Mouse (Mus musculus): ENCODE results near the gene B4galnt1.
"Not testable (repeated sequence)": the region's sequence is repeated elsewhere in the genome, so short reads cannot be mapped to it uniquely, and the experiment has no call there.

B4galnt1 gene

DNA sequence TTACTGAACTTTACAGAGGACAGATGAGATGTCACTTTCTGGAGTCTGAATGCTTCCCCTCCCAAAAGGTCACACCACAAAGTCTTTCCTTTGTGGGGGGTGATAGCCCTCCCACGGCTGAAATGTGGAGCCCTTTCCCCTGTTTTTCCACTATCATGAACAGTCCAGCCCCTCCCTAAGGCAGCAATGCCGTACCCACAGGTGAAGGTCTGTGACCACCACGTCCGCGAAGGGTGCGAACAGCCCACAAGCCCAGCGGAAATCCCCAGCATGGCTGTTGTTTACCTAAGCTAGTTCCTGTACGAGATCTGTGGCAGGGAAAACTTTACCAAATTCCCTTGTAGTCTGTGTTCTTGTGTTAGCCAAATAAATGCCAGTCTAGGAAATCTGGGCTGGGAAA lies 23.5 kb upstream of the B4galnt1 start:
- DNase-seq (ENCODE audit: low read depth, low spot score), result peak; percentile 84

DNA sequence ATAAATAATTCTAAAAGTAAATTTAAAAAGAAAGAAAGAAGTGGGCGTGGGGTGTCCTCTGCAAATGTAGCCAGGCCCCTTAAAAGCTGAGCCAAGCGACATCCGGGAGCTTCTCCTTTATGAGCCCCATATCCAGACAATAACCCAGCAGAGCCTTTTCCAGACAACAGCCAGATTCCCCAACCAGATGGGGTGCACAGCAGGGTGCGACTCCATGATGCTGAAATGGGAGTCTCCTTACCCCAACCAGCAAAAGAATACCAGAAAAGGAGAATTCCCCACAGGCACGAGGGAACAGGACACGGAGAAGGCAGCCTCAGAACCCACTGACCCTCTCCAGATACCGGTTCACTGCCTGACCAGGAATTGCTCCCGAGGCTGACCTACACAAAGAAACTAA lies 21.8 kb upstream of the B4galnt1 start:
- DNase-seq (ENCODE audit: low read depth, low spot score), result no peak

DNA sequence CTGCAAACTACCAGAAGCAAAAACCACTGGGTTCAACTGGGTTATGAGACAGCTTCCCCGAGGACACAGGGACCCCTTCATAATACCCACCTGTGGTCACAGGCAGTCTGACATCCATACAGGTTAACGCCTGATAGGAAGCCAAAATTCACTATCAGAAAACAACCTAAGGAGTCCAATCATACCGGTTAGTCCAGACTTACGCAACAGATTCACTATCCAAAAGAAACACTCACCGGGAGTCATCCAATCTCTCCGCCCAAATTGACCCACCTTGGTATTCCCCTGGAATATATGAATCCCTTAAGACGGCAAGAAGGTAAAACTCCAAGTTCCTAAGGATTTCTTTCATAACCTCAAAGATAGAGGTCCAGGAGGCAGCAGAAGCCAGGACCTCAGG lies 20.5 kb upstream of the B4galnt1 start:
- no peak for DNase-seq (ENCODE audit: low read depth, low spot score)

DNA sequence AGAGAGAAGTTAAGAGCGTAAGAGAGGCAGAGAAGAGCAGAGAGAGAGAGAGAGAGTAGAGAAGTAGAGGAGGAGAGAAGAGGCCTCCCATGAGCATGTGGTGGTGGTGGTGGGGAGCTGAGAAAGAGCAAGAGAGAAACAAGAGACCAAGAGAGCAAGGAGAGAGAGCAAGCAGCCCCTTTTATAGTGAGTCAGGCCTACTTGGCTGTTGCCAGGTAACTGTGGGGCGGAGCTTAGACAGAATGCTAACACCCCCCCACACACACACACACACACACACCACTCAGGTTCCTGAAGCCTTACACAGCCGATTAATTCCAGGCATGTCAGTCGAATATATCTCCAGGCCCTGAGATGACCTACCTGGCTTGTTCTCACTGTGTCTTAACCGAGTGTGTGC lies 19.7 kb upstream of the B4galnt1 start:
- DNase-seq (ENCODE audit: low read depth, low spot score), result peak; percentile 53

DNA sequence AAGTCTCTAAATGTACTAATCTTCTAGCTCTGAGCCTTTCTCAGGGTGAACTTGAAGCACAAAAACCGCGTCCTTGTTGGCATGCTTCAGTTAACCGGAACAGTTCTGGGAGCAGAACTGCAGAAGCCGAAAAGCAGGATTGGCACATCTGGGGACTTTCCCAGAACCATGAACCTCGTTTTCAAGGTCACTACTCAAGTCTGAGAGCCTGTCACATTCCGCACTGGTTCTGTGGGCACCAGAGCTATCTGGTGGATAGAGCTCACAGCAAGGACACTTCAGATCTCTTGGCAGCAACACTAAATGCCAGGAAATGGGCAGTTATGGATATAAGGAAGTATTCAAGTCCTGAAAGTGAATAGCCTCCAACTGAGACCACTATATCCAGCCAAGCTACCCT lies 17.9 kb upstream of the B4galnt1 start:
- DNase-seq (ENCODE audit: low read depth, low spot score), result no peak

DNA sequence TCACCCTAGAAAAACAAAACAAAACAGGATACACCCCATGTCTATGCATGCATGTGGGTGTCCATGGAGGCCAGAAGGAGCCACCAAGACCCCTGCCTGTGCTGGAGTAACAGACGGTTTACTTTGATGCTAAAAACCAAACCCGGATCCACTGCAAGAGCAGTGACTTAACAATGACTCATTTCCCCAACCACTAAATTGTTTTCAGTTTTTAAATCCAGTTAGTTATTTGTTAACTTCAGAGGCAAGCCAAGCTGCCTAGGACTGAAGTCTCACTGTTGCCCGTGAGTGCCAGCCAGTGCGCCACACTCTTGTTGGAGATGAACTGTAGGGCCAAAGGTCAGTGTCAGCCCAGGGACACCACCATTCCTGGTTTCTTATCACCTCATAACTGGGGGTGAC lies 14.6 kb upstream of the B4galnt1 start:
- DNase-seq (ENCODE audit: low read depth, low spot score), result peak; percentile 48

DNA sequence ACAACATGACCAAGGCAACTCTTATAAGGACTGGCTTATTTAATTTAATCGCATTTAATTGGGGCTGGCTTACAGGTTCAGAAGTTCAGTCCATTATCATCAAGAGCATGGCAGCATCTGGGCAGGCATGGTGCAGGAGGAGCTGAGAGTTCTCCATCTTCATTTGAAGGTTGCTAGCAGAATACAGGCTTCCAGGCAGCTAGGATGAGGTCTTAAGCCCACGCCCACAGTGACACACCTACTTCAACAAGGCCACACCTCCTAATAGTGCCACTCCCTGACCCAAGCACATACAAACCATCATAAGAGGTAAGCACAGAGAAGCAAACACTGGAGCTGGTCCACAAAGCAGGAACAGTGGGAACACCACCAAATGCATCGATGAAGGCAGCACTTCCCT lies 13.8 kb upstream of the B4galnt1 start:
- DNase-seq (ENCODE audit: low read depth, low spot score), result not testable (repeated sequence)

DNA sequence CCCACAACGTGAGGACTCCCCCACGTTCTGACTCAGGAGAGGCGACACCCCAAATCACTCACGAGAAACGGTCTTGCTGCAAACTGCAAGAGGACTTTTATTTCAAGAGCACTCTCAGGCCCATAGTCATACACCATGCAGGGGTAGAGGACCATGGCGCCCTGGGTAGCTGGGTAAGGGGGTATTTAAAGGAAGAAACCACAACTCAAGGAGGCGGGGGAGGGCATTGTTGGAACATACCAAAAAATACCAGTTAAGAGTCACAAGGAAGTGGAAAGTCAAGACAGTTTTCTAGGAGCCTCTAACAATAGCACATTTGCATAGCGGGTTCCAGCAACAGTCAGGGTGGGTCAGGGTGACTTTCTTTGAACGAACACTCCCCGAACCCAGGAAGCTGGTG lies 12.5 kb upstream of the B4galnt1 start:
- DNase-seq (ENCODE audit: low read depth, low spot score), result not testable (repeated sequence)

DNA sequence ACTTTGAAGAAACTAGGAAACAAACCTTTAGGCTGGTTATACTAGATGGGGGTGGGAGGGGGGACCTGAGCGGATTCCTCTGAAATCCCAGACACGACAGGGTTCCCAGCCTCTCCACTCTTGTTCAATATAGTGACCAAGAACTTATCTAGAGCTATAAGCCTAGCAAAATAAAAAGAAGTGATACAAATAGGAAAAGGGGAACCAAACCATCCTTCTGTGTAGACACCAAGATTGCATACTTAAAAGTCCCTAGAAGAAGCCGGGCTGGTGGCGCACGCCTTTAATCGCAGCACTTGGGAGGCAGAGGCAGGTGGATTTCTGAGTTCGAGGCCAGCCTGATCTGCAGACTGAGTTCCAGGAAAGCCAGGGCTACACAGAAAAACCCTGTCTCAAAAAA lies 11.7 kb upstream of the B4galnt1 start:
- no peak for DNase-seq (ENCODE audit: low read depth, low spot score)

DNA sequence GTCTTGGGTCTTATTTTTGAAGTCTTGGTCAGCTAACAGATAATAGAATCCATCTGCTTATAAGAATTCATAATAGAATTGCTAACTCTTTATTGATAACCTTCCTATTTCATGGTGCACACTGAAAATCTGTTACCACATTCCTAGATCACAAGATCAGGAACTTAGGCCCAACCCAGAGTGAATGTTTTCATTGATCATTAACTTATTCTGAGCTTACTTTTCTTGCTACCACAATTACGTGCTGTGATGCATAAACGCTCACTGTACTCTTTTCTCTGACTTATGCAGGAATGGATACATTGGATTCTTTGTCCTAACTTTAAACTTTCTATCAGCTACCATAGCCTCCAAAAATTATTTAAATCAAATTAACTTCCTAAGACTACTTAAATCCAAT lies 10.8 kb upstream of the B4galnt1 start:
- no peak for DNase-seq (ENCODE audit: low read depth, low spot score)

DNA sequence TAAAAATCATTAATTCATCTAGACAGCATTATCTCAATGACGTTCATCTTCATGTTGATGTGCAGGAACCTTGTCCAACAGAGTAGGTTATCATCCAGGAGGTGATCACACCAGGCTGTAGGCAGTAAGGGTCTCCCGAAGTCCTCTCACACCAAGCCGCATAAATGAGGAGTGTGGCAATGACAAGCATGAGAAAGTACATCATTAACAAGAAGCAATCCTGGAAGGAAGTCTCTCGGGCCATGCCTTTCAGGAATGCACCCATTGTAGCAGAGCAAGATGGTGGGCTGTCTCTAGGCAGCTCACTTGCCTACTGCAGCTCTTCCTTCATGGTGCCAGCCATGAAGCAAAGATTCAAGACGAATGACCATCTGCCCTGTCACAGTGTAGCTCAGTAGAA lies 10.4 kb upstream of the B4galnt1 start:
- DNase-seq (ENCODE audit: low read depth, low spot score), result no peak

DNA sequence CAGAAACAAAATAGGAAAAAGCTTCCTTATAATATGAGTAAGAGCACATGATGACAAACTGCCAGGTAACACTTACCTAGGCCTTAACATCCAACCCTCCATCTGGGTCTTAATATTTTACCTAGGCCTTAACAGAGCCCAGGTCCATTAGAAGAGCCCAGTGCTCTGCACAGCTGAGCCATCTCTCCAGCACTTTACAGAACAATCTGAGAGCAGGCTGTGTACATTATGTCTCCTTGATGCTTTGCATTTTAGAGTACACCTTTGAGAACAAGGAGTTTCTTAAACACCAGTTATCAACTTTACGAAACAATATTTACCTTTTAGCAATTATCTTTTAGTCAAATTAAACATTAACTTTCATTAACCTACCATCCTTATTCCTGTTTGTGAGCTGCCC lies 8.9 kb upstream of the B4galnt1 start:
- DNase-seq (ENCODE audit: low read depth, low spot score), result no peak

DNA sequence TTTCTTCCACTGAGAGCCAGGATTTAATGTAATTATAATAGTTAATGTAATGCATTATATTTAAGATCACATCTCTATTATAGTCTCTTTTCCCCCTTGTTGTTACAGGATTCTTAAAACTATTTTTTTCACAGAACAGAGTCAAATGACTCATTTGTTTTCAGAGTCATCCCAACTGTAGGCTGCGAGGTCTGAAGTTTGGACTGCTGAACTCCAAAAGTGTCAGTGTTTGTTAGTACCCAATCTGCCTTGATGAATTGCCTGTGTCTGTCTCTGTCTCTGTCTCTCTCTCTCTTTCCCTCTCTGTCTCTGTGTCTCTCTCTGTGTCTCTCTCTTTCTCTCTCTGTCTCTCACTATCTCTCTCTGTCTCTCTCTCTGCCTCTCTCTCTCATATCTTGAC lies 8.5 kb upstream of the B4galnt1 start:
- DNase-seq (ENCODE audit: low read depth, low spot score), result no peak

DNA sequence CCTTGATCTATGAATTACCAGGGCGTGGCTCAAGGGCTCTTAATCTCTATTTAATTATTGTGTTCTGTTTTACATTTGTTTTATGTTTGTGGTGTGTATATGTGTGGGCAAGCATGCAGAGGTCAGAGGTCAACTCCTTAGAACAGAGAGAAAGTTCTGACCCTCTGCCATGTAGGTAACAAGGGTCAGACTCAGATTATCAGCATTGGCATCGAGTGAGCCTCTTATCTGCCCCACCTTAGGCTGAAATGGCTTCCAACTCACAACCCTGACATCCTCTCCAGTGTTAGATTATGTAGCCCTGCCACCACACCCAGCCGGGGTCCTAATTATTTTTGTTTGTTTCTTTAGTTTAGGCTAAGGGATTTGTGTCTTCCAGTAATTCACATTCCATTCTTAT lies 6.6 kb upstream of the B4galnt1 start:
- DNase-seq (ENCODE audit: low read depth, low spot score), result no peak

DNA sequence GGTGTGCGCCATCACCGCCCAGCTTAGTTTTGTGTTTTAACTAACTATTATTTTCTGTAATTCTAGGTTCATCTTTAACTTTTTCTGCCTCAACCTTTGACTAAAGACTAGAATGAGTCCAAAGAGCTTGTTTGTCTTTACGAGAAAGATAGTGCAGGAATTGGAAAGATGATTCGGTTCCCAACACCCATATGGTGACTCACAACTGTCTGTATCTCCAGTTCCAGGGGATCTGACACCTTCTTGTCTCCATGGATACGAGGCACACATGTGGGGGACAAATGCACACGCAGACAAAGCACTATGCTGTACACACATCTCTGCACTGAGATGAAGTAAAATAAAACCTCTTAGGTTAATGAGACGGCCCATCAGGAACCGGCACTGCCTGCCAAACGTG lies 4.9 kb upstream of the B4galnt1 start:
- no peak for DNase-seq (ENCODE audit: low read depth, low spot score)

DNA sequence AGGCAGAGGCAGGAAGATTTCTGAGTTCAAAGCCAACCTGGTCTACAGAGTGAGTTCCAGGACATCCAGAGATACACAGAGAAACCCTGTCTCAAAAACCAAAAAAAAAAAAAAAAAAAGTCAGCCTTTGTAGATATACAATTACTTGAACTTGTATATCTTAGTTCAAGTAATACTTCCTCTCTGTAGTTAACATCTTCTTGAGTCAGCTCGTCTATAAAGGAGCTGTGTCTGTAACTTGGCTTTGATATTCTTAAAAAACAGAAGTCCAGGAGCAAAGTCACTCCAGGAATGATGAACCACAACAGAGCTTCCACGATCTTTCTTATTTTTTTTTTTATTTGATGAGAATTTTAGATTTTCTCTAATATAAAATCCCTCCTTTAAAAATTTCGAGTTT lies 4.3 kb upstream of the B4galnt1 start:
- DNase-seq (ENCODE audit: low read depth, low spot score), result no peak

DNA sequence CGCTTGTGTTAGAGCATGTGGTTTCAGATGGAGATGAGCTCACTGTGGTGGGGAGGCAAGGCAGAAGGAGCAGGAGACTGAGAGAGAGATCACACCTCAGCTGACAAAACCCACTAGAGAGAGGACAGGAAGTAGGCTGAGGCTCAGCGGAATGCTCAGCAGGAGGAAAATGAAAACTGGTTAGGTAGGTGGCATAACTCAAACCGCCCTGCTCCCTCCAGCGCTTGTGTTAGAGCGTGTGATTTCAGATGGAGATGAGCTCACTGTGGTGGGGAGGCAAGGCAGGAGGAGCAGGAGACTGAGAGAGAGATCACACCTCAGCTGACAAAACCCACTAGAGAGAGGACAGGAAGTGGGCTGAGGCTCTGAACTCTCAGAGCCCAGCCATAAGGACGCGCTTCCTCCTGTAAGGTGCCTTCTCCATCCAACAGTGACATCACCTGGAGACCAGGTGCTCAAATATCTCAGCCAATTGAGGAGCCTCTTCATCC lies 2.2 kb upstream of the B4galnt1 start:
- DNase-seq (ENCODE audit: low read depth, low spot score), result peak; percentile 89

DNA sequence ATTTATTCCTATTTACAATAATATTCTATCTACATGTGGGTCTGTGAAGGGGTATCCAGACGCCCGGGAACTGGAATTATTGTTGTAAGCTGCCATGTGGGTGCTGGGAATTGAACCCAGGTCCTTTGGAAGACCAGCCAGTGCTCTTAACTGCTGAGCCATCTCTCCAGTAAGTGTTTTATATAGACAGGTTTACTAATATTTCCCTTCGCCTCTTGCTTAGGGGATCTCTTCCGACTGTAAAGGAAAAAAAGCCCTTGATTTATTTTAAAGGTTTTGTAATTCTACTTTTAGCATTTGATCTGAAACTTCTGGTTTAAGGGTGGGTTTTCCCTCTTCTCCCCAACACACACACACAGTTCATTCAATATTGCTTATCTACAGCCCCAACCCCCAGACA lies 835 bp upstream of the B4galnt1 start:
- DNase-seq (ENCODE audit: low read depth, low spot score), result no peak

DNA sequence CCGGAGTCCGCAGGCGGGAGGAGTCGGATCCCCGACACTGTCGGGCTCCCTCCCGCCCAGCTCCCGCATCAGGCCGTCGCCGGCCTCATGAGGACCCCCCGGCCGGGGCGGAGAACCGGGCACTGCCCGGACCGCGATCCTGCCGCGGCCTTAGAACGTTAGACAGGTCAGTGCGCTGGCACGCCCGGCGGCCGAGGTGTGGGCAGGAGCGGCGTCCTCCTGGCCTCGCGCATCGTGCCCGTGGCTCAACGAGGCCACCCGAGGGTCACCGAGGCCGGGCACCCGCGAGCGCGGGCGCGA lies 279 bp downstream of the B4galnt1 start:
- DNase-seq (ENCODE audit: low read depth, low spot score), result no peak

DNA sequence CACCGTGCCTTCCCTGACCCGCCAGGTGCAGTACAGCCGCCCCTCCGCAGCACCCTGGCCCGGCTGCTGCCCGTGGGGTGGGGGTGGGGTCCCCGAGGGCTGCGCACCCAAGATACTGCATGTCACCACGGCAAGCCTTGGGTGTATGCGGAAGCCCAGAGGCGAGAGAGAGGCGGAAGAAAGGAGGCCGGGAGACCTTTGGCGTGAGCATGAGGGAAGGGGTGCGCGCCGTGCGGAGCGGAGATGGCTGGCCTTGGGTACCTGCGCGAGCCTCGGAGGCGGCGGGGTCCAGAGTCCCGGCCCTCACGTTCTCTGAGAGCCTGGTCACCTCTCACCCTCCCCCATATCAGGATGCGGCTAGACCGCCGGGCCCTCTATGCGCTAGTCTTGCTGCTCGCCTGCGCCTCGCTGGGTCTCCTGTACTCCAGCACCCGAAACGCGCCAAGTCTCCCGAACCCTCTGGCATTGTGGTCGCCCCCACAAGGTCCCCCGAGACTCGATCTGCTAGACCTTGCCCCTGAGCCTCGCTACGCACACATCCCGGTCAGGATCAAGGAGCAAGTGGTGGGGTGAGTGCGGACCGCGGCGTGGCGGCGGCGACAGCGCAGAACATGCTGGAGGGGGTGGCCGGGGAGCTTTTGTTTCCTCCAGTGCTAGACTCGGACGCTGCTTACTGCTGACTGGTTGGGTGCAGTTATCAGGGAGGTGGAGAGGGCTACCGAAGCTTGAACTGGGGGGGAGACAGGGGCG lies 804 bp downstream of the B4galnt1 start:
- peak; percentile 89 for DNase-seq (ENCODE audit: low read depth, low spot score)

DNA sequence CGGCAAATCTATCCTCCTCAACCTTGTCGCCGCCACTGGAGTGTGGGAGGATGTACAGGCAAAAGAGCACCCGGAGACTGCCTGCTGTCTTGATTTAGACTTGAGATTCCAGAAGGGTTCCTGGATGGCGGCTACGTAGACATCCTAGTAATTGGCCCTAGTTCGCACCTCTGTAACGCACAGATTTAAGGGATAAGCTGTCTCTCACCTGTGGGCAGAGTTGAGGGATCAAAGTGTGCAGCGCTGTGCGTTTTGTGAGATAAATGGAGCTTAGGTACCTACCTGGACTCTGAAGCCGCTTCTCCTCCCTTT lies 1.3 kb downstream of the B4galnt1 start:
- no peak for DNase-seq (ENCODE audit: low read depth, low spot score)

DNA sequence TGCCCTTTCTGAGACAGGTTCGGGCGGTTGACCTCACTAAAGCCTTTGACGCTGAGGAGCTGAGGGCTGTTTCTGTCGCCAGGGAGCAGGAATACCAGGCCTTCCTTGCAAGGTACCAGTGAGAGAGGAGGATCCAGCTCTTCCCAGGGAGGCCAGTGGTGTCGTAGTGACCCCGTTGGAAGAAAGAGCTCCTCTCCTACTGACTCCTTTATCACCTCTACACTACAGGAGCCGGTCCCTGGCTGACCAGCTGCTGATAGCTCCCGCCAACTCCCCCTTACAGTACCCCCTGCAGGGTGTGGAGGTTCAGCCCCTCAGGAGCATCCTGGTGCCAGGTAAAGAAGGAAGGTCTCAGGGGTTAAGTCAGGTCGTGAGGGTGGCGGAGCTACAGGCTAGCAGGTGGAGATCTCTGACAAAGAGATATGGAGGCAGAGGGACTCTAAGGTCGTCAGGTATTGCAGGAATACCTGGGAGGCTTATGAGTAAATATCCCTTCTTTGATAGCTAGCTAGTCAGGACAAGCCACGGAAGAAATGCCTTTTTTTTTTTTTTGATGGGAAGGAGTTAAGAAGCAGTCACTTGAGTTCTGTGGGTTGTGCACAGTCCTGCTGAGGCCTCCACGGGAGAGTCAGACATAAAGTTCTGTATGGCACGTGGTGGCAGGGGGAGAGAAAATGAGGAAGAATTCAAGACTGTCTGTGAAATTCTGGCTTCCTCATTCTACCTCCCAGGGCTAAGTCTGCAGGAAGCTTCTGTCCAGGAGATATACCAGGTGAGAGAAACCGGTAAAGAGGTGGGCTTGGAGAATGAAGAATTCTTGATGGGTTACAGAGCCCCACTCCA lies 2.0 kb downstream of the B4galnt1 start:
- no peak for DNase-seq (ENCODE audit: low read depth, low spot score)

DNA sequence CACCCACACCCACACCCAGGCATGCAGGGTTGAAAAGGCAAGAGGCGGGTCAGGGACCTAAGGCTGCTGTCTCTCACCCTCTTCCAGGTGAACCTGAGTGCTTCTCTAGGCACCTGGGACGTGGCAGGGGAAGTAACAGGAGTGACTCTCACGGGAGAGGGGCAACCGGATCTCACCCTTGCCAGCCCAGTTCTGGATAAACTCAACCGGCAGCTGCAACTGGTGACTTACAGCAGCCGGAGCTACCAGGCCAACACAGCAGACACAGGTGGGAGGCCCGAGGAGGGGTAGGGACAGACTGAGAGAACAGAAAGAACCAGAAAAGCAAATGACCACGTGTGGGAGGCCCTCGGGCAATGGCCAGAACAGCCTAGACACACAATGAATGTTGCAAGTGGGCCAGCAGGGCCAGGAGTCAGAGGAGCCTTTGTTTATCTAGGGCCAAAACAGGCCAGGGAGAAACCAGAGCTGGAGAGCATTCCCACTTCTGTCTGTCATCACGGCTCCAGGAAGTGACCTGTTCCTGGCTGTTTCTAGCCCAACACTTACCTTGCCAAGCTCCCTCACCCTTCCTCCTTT lies 2.7 kb downstream of the B4galnt1 start:
- peak; percentile 31 for DNase-seq (ENCODE audit: low read depth, low spot score)

Data from CD4-positive, CD25-positive, alpha-beta regulatory T cell, adult 2 months (primary cell).